23 mouse cellular contexts compared by ENCODE assay signal in the genomic region with DNA sequence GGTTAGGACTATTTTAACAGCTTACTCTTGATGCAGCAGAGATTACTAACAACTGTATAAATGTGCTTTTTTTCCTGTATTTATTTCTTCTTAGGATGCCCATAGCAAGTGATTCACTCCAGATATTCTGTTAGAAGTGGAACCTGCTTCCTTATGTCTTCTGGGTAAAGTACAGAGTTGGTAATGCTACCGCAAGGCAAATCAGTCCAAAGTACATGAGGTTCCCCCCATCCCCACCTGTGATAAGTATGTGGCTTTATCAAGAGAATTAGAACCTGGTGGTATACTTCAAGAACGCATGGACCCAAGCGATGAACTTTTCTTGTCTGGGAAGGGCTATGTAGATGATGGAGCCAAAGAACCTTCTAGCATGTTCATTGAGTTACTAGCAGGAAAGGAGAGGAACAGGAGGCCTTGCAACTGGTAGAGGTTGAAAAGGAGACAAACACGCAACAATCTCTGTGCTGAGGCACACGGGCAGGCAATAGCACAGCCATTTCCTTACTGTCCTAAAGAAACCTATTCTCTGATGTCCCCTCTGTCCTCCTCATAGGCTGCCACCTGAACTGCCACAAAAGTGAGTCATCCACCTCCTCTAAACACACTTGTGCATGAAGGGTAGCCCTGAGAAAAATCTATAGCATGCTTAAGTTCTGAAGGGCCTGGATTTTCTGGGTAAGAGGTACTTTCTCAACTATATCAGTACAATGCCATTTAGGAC. TPM values are rescaled to one million over a fixed set of nuclear protein-coding genes. Genes with fewer than 3 reads are reported as not detected.
A peak's percentile ranks its signal among the peaks of the same experiment; 100 is the strongest.
DNase-seq lines count a peak whose midpoint lies in the region; ATAC-seq and TF ChIP-seq lines count a peak whose summit lies in the region.
"Had no signal": no experiment of that assay in that cellular context is flagged by ENCODE, and none has a peak within 500 bp of the region (broad histone marks: within the 10 kb centered on the region; RNA-seq: fewer than 3 reads in every experiment).

No protein-coding gene starts in this region.

- H3K27ac ChIP-seq in intestine, embryonic 15.5 days: no peak overlapping the region
- peak overlapping the region; percentile 14 for H3K27ac ChIP-seq in intestine, embryonic 16.5 days (ENCODE audit: low read length)
- peak overlapping the region; percentile 77 for H3K27ac ChIP-seq in intestine, postnatal 0 days (ENCODE audit: low read depth, low read length)
- H3K27ac ChIP-seq in forebrain, embryonic 15.5 days (replicated peaks): no peak overlapping the region

- DNase-seq in heart, adult 11 months: peak; percentile 19
- DNase-seq in heart, postnatal 25 days (ENCODE audit: low spot score): no peak
- no peak for DNase-seq in left cerebral cortex, postnatal 14 days (ENCODE audit: low spot score in 2 of 2)
- DNase-seq: adrenal gland, adult 2 months; adrenal gland, adult 8-10 months; adrenal gland, postnatal 10 days; adrenal gland, postnatal 14 days; adrenal gland, postnatal 25 days; adrenal gland, postnatal 36 days; B cell, adult 2 months; cerebellum, adult 11 months; cerebellum, adult 11-12 months had no signal

- no peak overlapping the region for H3K9ac ChIP-seq in intestine, embryonic 15.5 days
- no peak overlapping the region for H3K9ac ChIP-seq in intestine, embryonic 16.5 days (ENCODE audit: low read depth, low read length)
- no peak overlapping the region for H3K9ac ChIP-seq in intestine, postnatal 0 days (ENCODE audit: low read depth, low read length)
- no peak overlapping the region for H3K9ac ChIP-seq in forebrain, embryonic 15.5 days (replicated peaks)

- TF ChIP-seq CTCF in intestine, postnatal 0 days (IDR thresholded peaks at IDR 0.05; ENCODE audit: low read depth): 0 out of 2 replicates have a peak, but pooled peaks have one; percentile 12

- no peak overlapping the region for H3K4me2 ChIP-seq in intestine, embryonic 15.5 days (replicated peaks)
- no peak overlapping the region for H3K4me2 ChIP-seq in intestine, embryonic 16.5 days (ENCODE audit: low read depth, low read length)
- no peak overlapping the region for H3K4me2 ChIP-seq in intestine, postnatal 0 days (replicated peaks; ENCODE audit: low read depth)
- H3K4me2 ChIP-seq in forebrain, embryonic 15.5 days (replicated peaks): no peak overlapping the region

- intact Hi-C loops in heart, postnatal 25 days (cut with DNase I): loop anchor here (10.0 kb wide), 1 partner anchor 436 kb away; no protein-coding TSS in a partner anchor
- intact Hi-C loops in left cerebral cortex, postnatal 14 days (cut with DNase I): loop anchor here (10.0 kb wide), 2 partner anchors 216 to 356 kb away; no protein-coding TSS in a partner anchor

- peak; percentile 80 for ATAC-seq in intestine, embryonic 15.5 days
- peak; percentile 83 for ATAC-seq in intestine, embryonic 16.5 days
- peak; percentile 88 for ATAC-seq in intestine, postnatal 0 days
- ATAC-seq in frontal cortex, adult (ENCODE audit: low TSS enrichment): no peak
- no peak for ATAC-seq in forebrain, embryonic 15.5 days (replicated peaks)
- ATAC-seq: activated CD4-positive, CD25-positive, alpha-beta regulatory T cell, adult 4 months; CD4-positive, CD25-positive, alpha-beta regulatory T cell, adult 4 months; Patski had no signal

- H3K27me3 ChIP-seq in intestine, embryonic 15.5 days (replicated peaks): peaks cover 34% of the 10 kb centered on the region
- peaks cover 20% of the 10 kb centered on the region; the same call in 1 of the 2 replicates for H3K27me3 ChIP-seq in intestine, embryonic 16.5 days (replicated peaks; ENCODE audit: control insufficient read depth, insufficient read depth, low read length)
- peaks cover 23% of the 10 kb centered on the region; the same call in 1 of the 2 replicates for H3K27me3 ChIP-seq in intestine, postnatal 0 days (replicated peaks; ENCODE audit: control insufficient read depth, insufficient read depth, low read length)
- H3K27me3 ChIP-seq in forebrain, embryonic 15.5 days: peaks cover 24% of the 10 kb centered on the region
- H3K27me3 ChIP-seq: CH12.LX, Patski had no signal

- peaks cover 8% of the 10 kb centered on the region; the same call in 1 of the 2 replicates for H3K4me1 ChIP-seq in intestine, embryonic 15.5 days (replicated peaks)
- H3K4me1 ChIP-seq in intestine, embryonic 16.5 days (ENCODE audit: control insufficient read depth, insufficient read depth, low read length): peaks cover 3% of the 10 kb centered on the region; the same call in 1 of the 2 replicates
- peaks cover 4% of the 10 kb centered on the region for H3K4me1 ChIP-seq in intestine, postnatal 0 days (replicated peaks; ENCODE audit: control insufficient read depth, insufficient read depth, low read length)
- peaks cover 27% of the 10 kb centered on the region for H3K4me1 ChIP-seq in forebrain, embryonic 15.5 days

- no peak overlapping the region for H3K4me3 ChIP-seq in intestine, embryonic 15.5 days (replicated peaks)
- H3K4me3 ChIP-seq in intestine, embryonic 16.5 days (ENCODE audit: low read length): no peak overlapping the region
- no peak overlapping the region for H3K4me3 ChIP-seq in intestine, postnatal 0 days (ENCODE audit: low read depth, low read length)
- no peak overlapping the region for H3K4me3 ChIP-seq in forebrain, embryonic 15.5 days

- no peaks in the 10 kb centered on the region for H3K36me3 ChIP-seq in intestine, embryonic 15.5 days
- no peaks in the 10 kb centered on the region for H3K36me3 ChIP-seq in intestine, embryonic 16.5 days (ENCODE audit: control insufficient read depth, insufficient read depth, low read length)
- no peaks in the 10 kb centered on the region for H3K36me3 ChIP-seq in intestine, postnatal 0 days (ENCODE audit: control insufficient read depth, insufficient read depth)
- no peaks in the 10 kb centered on the region for H3K36me3 ChIP-seq in forebrain, embryonic 15.5 days
- H3K36me3 ChIP-seq: G1E had no signal

- WGBS in intestine, embryonic 15.5 days: 82% methylated on average over 5 of the region's 5 CpGs
- whole genome bisulfite sequencing in intestine, embryonic 16.5 days: 74% methylated on average over 5 of the region's 5 CpGs
- 44% methylated on average over 5 of the region's 5 CpGs for WGBS in intestine, postnatal 0 days
- WGBS in forebrain, embryonic 15.5 days: 95% methylated on average over 5 of the region's 5 CpGs

- no peaks in the 10 kb centered on the region for H3K9me3 ChIP-seq in intestine, embryonic 15.5 days
- no peaks in the 10 kb centered on the region for H3K9me3 ChIP-seq in intestine, embryonic 16.5 days (ENCODE audit: control insufficient read depth, low read length)
- no peaks in the 10 kb centered on the region for H3K9me3 ChIP-seq in intestine, postnatal 0 days (ENCODE audit: control insufficient read depth)
- no peaks in the 10 kb centered on the region for H3K9me3 ChIP-seq in forebrain, embryonic 15.5 days
- H3K9me3 ChIP-seq: G1E had no signal

RNA-seq across cellular contexts. Expression of gene Nrn1, which starts 14.5 kb away (rescaled TPM):
- 1 to 10 TPM; 2.9 to 3.4 TPM for total RNA-seq in heart, postnatal 25 days (2021)
- 49.6 and 55.1 TPM in 2 replicates for polyA plus RNA-seq in intestine, embryonic 15.5 days (2015; fragmentation: Nextera tagmentation; extraction: Ambion mirVana)
- polyA plus RNA-seq in intestine, embryonic 16.5 days (2015; fragmentation: Nextera tagmentation; extraction: Ambion mirVana): 75.3 and 96.3 TPM in 2 replicates
- 77.8 and 96.5 TPM in 2 replicates for polyA plus RNA-seq in intestine, postnatal 0 days (2015; fragmentation: Nextera tagmentation; extraction: Ambion mirVana)
- 100 to 1,000 TPM; 259 to 287 TPM for total RNA-seq in left cerebral cortex, postnatal 14 days (2021)
- polyA plus RNA-seq in forebrain, embryonic 15.5 days (2015; fragmentation: Nextera tagmentation; extraction: Ambion mirVana): 48.0 and 50.4 TPM in 2 replicates
- total RNA-seq: CH12.LX, MEL had no signal
- polyA plus RNA-seq: G1E had no signal

Comparison
In these comparisons a context has a peak if more than half of its experiments do, and no peak if none do; other contexts are left out.
1. H3K27ac ChIP-seq: peak in intestine, embryonic 16.5 days (single experiment) and intestine, postnatal 0 days (single experiment); none in intestine, embryonic 15.5 days (single experiment) and forebrain, embryonic 15.5 days (single experiment).
2. ATAC-seq: peak in intestine, embryonic 15.5 days (single experiment), intestine, embryonic 16.5 days (single experiment) and intestine, postnatal 0 days (single experiment); none in frontal cortex, adult (single experiment) and forebrain, embryonic 15.5 days (single experiment).